Mouse (Mus musculus) megakaryocyte, embryonic 14.5 days (primary cell): Measurements from ENCODE around the gene Spn. TPM values are rescaled to one million over a fixed set of nuclear protein-coding genes. Genes with fewer than 3 reads are reported as not detected.

Experiments used
- H3K27me3 ChIP-seq: replicated peaks from 2 replicates; pipeline ENCODE3; 2012; ENCODE audit warnings: inconsistent platforms
- H3K36me3 ChIP-seq: replicated peaks from 2 replicates; pipeline ENCODE3; 2012; ENCODE audit warnings: low read length, inconsistent platforms, mixed read lengths
- H3K4me1 ChIP-seq: 2 replicates; pipeline ENCODE4 v1.6.1; 2012; ENCODE audit warnings: inconsistent platforms
- H3K4me3 ChIP-seq: replicated peaks from 2 replicates; pipeline ENCODE3; 2012; ENCODE audit warnings: moderate library complexity, mild to moderate bottlenecking, inconsistent platforms
- H3K9me3 ChIP-seq: 2 replicates; pipeline ENCODE4 v1.6.1; 2012; ENCODE audit warnings: inconsistent platforms
- FLI1 ChIP-seq: IDR thresholded peaks from 2 replicates; pipeline ENCODE4 v1.6.1; 2012; ENCODE audit warnings: low read length, inconsistent platforms, mixed read lengths
- GATA1 ChIP-seq: IDR thresholded peaks from 3 replicates; pipeline ENCODE4 v1.6.1; 2012; ENCODE audit warnings: mixed read lengths, low read length, inconsistent platforms, borderline replicate concordance
- polyA plus RNA-seq: library from polyadenylated mRNA; stranded (reverse); fragments of >175 nt; gene quantifications from 2 replicates; pipeline ENCODE4 v1.2.3, GENCODE M21; 2012; ENCODE audit warnings: low replicate concordance; ENCODE audit not compliant: insufficient read depth

Spn gene
- polyA plus RNA-seq, 1 experiment: 17.4 TPM

GRCm38 (mm10) chr7:127165607-127166493 lies 28.2 kb upstream of the Spn start:
- Histone ChIP-seq H3K4me1 (peaks cover 32% of the 10 kb centered on the region), H3K27me3 (peaks cover 4% of the 10 kb centered on the region), H3K9me3 (peaks cover 13% of the 10 kb centered on the region), H3K4me3 (no peak overlapping the region), H3K36me3 (no peaks in the 10 kb centered on the region)
- TF ChIP-seq GATA1 (no peak), FLI1 (no peak)

- Histone ChIP-seq H3K4me1 (peaks cover 32% of the 10 kb centered on the region), H3K36me3 (no peaks in the 10 kb centered on the region), H3K9me3 (peaks cover 12% of the 10 kb centered on the region), H3K27me3 (peaks cover 6% of the 10 kb centered on the region), H3K4me3 (no peak overlapping the region)
- no peak for TF ChIP-seq FLI1
- TF ChIP-seq GATA1: no peak
These were observed 26.4 kb upstream of the Spn start for GRCm38 (mm10) chr7:127164002-127164401.

- Histone ChIP-seq H3K9me3 (peaks cover 12% of the 10 kb centered on the region), H3K4me1 (peaks cover 42% of the 10 kb centered on the region), H3K36me3 (no peaks in the 10 kb centered on the region), H3K27me3 (peaks cover 6% of the 10 kb centered on the region), H3K4me3 (no peak overlapping the region)
- TF ChIP-seq FLI1 (no peak), GATA1 (no peak)
These were observed 24.9 kb upstream of the Spn start for GRCm38 (mm10) chr7:127162546-127162945.

DNA sequence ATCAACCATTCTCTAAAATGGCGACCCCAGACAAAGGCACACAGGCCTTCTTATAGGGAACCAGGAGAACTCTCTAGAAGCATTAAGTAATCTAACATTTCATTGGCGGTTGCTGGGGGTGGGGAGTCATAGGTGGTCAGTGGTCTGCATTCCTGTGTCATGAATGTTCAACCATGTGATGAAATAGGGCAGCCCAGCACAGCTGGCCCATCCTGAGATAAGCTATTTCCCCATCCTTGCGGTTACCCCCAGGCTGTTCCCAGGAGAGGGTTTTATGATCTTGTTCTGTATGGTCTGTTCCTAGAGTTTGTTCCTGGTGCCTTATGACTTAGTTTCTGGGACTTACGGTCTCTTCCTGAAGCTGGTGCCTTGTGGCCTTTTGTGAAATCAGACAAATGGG lies 19.9 kb upstream of the Spn start:
- Histone ChIP-seq H3K4me1 (peaks cover 25% of the 10 kb centered on the region), H3K36me3 (no peaks in the 10 kb centered on the region), H3K9me3 (no peaks in the 10 kb centered on the region), H3K4me3 (no peak overlapping the region), H3K27me3 (peaks cover 5% of the 10 kb centered on the region)
- TF ChIP-seq GATA1: no peak
- TF ChIP-seq FLI1: no peak

DNA sequence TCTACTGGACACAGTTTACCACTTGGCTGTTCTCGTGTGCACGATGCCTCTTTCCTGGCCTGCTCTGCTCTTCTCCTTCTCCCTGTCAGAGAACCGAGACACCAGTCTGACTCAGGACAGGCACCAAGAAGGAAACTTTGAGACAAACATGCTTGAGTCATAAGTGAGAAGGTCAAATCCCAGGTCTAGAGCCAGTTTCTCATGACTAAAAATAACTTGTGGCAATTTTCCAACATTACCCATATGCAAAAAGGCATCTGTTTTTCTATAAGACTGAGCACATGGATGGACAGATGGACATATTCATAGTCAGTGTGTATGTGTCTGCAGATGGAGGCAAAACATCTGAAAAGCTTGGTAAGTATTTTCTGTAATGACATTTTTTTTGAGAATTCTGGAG lies 15.9 kb upstream of the Spn start:
- Histone ChIP-seq H3K36me3 (no peaks in the 10 kb centered on the region), H3K4me1 (peaks cover 46% of the 10 kb centered on the region), H3K27me3 (no peaks in the 10 kb centered on the region), H3K4me3 (no peak overlapping the region), H3K9me3 (no peaks in the 10 kb centered on the region)
- TF ChIP-seq GATA1: no peak
- TF ChIP-seq FLI1: no peak

- Histone ChIP-seq H3K27me3 (no peaks in the 10 kb centered on the region), H3K4me1 (peaks cover 43% of the 10 kb centered on the region), H3K4me3 (no peak overlapping the region), H3K9me3 (no peaks in the 10 kb centered on the region), H3K36me3 (no peaks in the 10 kb centered on the region)
- TF ChIP-seq GATA1: no peak
- TF ChIP-seq FLI1: no peak
These were observed 14.8 kb upstream of the Spn start for GRCm38 (mm10) chr7:127152464-127152863.

DNA sequence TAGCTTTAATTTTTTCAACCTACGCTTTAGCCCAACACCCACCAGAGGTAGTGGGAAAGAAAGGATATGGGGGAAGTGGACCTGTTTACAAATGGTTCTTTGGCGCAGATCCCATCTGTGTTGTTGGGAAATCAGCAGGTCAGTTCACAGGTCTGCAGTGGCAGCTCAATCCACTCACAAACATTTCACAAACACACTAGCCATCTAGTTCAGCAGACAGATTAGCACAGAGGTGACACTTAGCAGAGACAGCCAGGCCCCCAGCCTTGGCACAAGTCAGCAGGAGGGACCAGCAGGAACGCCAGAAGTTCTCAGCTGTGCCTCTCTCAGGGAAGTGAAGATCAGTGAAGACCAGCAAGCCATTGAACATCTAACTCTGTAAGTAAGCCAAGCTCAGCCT lies 10.3 kb upstream of the Spn start:
- peaks cover 64% of the 10 kb centered on the region for H3K4me1 ChIP-seq
- TF ChIP-seq GATA1: no peak
- H3K36me3 ChIP-seq: no peaks in the 10 kb centered on the region

DNA sequence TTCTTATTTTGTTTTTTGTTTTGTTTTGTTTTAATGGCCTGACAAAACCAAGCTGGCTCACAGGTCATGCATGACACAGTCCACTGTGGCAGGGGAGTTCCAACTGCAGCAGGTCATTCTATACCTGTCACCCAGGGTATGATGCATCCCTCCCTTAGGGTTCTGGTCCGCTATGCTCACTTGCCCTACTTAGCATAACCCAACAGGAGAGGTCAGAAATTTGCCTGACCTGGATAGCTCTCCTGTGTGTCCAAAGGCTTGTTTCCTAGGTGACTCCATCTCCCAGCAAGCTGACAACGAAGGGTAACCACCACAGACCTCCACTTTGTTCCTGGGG lies 8.6 kb upstream of the Spn start:
- no peaks in the 10 kb centered on the region for H3K9me3 ChIP-seq
- peaks cover 63% of the 10 kb centered on the region for H3K4me1 ChIP-seq
- H3K36me3 ChIP-seq: no peaks in the 10 kb centered on the region
- H3K4me3 ChIP-seq: no peak overlapping the region
- TF ChIP-seq FLI1 (no peak), GATA1 (no peak)
- no peaks in the 10 kb centered on the region for H3K27me3 ChIP-seq

More for the DNA sequence above, 10.3 kb upstream of the Spn start:
- Histone ChIP-seq H3K27me3 (no peaks in the 10 kb centered on the region), H3K4me3 (no peak overlapping the region), H3K9me3 (no peaks in the 10 kb centered on the region)

DNA sequence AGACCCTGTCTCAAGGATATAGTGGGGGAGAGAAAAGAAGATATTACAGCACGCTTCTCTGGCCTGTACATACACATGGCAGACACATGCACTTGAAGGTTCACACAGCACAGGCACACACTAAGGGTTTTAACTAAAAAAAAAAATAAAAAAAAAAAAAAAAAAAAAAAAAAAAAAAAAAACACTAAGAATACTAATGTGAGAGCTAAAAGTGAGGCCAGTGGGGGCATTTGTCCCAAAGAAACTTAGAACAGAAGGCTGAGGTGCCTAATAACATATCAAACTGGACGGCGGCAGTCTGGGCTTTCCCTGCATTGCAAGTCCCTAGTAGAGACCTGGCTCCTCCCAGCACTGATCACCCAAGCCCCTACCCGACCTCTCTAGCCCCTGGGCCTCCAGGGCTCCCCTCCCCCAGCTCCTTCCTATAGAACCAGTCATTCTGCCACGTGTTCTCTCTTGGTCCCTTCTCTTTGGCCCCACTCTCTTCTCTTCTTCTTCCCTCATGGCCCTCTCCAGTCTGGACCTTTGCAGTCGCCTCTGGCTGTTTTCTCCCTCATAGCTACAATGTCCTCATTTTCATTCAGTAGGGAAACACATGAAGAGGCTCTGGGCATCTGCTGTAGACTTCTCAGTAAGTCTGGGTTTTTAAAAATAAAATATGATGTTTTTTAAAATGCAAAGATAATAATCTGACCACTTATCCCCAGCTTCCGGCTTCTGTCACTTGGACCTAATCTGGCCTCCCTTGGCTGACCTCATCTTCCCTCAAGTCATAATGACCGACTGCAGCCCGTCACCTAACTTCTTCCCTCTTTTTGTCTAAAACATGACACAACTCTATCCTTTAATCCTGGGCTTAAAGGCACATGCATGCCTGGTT lies 8.0 kb upstream of the Spn start:
- H3K36me3 ChIP-seq: no peaks in the 10 kb centered on the region
- TF ChIP-seq FLI1 (no peak), GATA1 (no peak)
- H3K4me3 ChIP-seq: no peak overlapping the region
- H3K9me3 ChIP-seq: no peaks in the 10 kb centered on the region
- H3K4me1 ChIP-seq: peaks cover 61% of the 10 kb centered on the region
- no peaks in the 10 kb centered on the region for H3K27me3 ChIP-seq

DNA sequence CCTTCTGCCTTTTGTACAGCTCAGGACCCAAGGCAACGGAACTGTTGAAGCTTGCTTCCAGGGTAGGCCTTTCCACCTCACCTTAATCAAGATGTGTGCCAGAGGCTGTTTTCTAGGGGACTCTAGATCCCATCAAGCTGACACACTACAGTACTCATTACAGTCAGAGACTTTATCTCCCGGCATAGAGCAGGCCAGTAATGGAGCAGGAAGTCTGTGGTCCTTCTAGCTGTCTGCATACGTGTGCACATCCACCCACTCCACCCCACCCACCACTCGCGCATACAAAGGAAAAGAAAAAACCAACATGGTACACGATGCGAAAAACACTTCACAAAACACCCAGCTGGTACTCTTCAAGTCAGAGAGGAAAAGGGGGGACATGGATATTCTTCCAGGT lies 6.8 kb upstream of the Spn start:
- Histone ChIP-seq H3K4me1 (peaks cover 66% of the 10 kb centered on the region), H3K27me3 (no peaks in the 10 kb centered on the region), H3K9me3 (no peaks in the 10 kb centered on the region), H3K4me3 (no peak overlapping the region), H3K36me3 (no peaks in the 10 kb centered on the region)
- TF ChIP-seq FLI1 (no peak), GATA1 (no peak)
